Mouse (Mus musculus) heart, postnatal 0 days (tissue): ENCODE data around the gene Phc1.

Experiments used
- CTCF ChIP-seq: IDR thresholded peaks from 2 replicates; pipeline ENCODE4 v1.5.1; 2016; ENCODE audit warnings: antibody characterized with exemption, control low read depth, low read depth
- EP300 ChIP-seq: IDR thresholded peaks from 2 replicates; pipeline ENCODE4 v1.6.1; 2016; ENCODE audit warnings: antibody characterized with exemption, low read depth

GRCm38 (mm10) chr6:122282782-122283181 lies 57.6 kb downstream of the Phc1 start, which contains the start of gene Klrg1:
- no peak for TF ChIP-seq EP300
- no peak for TF ChIP-seq CTCF
